Mouse (Mus musculus) thymus, adult 2 months (tissue): ENCODE measurements around the gene Dennd1a. TPM values are rescaled to one million over a fixed set of nuclear protein-coding genes. Genes with fewer than 3 reads are reported as not detected.

Experiments
- DNase-seq: peaks from one replicate; pipeline ENCODE4 v3.0.0; 2021
- H3K27ac ChIP-seq: fragments of 200-500 bp; 2 replicates; pipeline ENCODE4 v1.5.1; 2012; ENCODE audit warnings: low read length, control low read depth; ENCODE audit not compliant: control insufficient read depth, insufficient read depth
- H3K27me3 ChIP-seq: fragments of 200-500 bp; 2 replicates; pipeline ENCODE4 v1.6.1; 2012; ENCODE audit warnings: mild to moderate bottlenecking, low read length, moderate library complexity, mixed read lengths; ENCODE audit not compliant: control insufficient read depth, insufficient read depth
- H3K36me3 ChIP-seq: fragments of 200-500 bp; 2 replicates; pipeline ENCODE4 v1.6.1; 2012; ENCODE audit warnings: mild to moderate bottlenecking, low read length, moderate library complexity; ENCODE audit not compliant: control insufficient read depth, insufficient read depth
- H3K4me1 ChIP-seq: fragments of 200-500 bp; replicated peaks from 2 replicates; pipeline ENCODE4 v1.6.1; 2012; ENCODE audit warnings: low read length; ENCODE audit not compliant: control insufficient read depth, insufficient read depth
- H3K4me3 ChIP-seq: fragments of 200-500 bp; 2 replicates; pipeline ENCODE4 v1.5.1; 2012; ENCODE audit warnings: mild to moderate bottlenecking, low read length, control low read depth, moderate library complexity; ENCODE audit not compliant: control insufficient read depth, insufficient read depth
- CTCF ChIP-seq: fragments of 200-500 bp; IDR thresholded peaks from 2 replicates; pipeline ENCODE4 v1.5.1; 2012; ENCODE audit warnings: mild to moderate bottlenecking, control low read depth, low read length, moderate library complexity, borderline replicate concordance; ENCODE audit not compliant: control insufficient read depth, poor library complexity, insufficient read depth; ENCODE audit errors: extremely low read depth
- POLR2A ChIP-seq: fragments of 200-500 bp; IDR thresholded peaks from 2 replicates; pipeline ENCODE4 v1.6.1; 2012; ENCODE audit warnings: mild to moderate bottlenecking, low read length, control low read depth, moderate library complexity; ENCODE audit not compliant: control insufficient read depth, poor library complexity, insufficient read depth; ENCODE audit errors: extremely low read depth
- WGBS: fragments of 180-500 bp; shearing (Covaris S2); methylation state at CpG from one replicate; pipeline ENCODE4 v1.1.7; 2018; 5-methylcytosine and 5-hydroxymethylcytosine counted together
- polyA plus RNA-seq: library from polyadenylated mRNA; depleted of rRNA; stranded (reverse); fragments of >200 nt; gene quantifications from 2 replicates; pipeline ENCODE4 v1.2.3, GENCODE M21; 2012

Dennd1a gene
- polyA plus RNA-seq, 1 experiment: 35.9 TPM

GRCm38 (mm10) chr2:38085058-38085457 lies 202.1 kb downstream of the Dennd1a start:
- Histone ChIP-seq H3K4me1 (no peaks in the 10 kb centered on the region), H3K4me3 (no peak overlapping the region), H3K27me3 (no peaks in the 10 kb centered on the region), H3K36me3 (no peaks in the 10 kb centered on the region), H3K27ac (no peak overlapping the region)
- no peak for DNase-seq
- TF ChIP-seq POLR2A (no peak), CTCF (no peak)
- 95% methylated on average over 2 of the region's 2 CpGs for WGBS

GRCm38 (mm10) chr2:38083251-38083650 lies 203.9 kb downstream of the Dennd1a start:
- no peak overlapping the region for H3K4me3 ChIP-seq

GRCm38 (mm10) chr2:38074495-38074894 lies 212.7 kb downstream of the Dennd1a start:
- Histone ChIP-seq H3K4me1 (no peaks in the 10 kb centered on the region), H3K27me3 (no peaks in the 10 kb centered on the region), H3K27ac (no peak overlapping the region), H3K36me3 (no peaks in the 10 kb centered on the region), H3K4me3 (no peak overlapping the region)
- 57% methylated on average over 2 of the region's 2 CpGs for WGBS
- DNase-seq: no peak
- no peak for TF ChIP-seq POLR2A
- no peak for TF ChIP-seq CTCF

More at GRCm38 (mm10) chr2:38083251-38083650, 203.9 kb downstream of the Dennd1a start:
- DNase-seq: no peak
- TF ChIP-seq POLR2A (no peak), CTCF (no peak)
- Histone ChIP-seq H3K27me3 (no peaks in the 10 kb centered on the region), H3K27ac (no peak overlapping the region), H3K4me1 (no peaks in the 10 kb centered on the region), H3K36me3 (no peaks in the 10 kb centered on the region)
- 95% methylated on average over 3 of the region's 3 CpGs for WGBS

- 0 out of 2 replicates have a peak, but pooled peaks cover 2% of the 10 kb centered on the region for H3K4me1 ChIP-seq
- H3K27me3 ChIP-seq: no peaks in the 10 kb centered on the region
- no peak overlapping the region for H3K27ac ChIP-seq
- DNase-seq: no peak
- no peak overlapping the region for H3K4me3 ChIP-seq
- H3K36me3 ChIP-seq: no peaks in the 10 kb centered on the region
- TF ChIP-seq POLR2A: no peak
- TF ChIP-seq CTCF: no peak
These were observed 215.1 kb downstream of the Dennd1a start for GRCm38 (mm10) chr2:38072061-38072460.

GRCm38 (mm10) chr2:38068171-38068572 lies 219.0 kb downstream of the Dennd1a start:
- no peak for DNase-seq
- no peak overlapping the region for H3K27ac ChIP-seq
- no peaks in the 10 kb centered on the region for H3K27me3 ChIP-seq
- no peak overlapping the region for H3K4me3 ChIP-seq
- 0 out of 2 replicates have a peak, but pooled peaks cover 2% of the 10 kb centered on the region for H3K4me1 ChIP-seq
- no peaks in the 10 kb centered on the region for H3K36me3 ChIP-seq
- TF ChIP-seq CTCF (no peak), POLR2A (no peak)
- WGBS: 59% methylated on average over 2 of the region's 2 CpGs

- no peaks in the 10 kb centered on the region for H3K27me3 ChIP-seq
- DNase-seq: no peak
- H3K36me3 ChIP-seq: no peaks in the 10 kb centered on the region
- 0 out of 2 replicates have a peak, but pooled peaks cover 2% of the 10 kb centered on the region for H3K4me1 ChIP-seq
- TF ChIP-seq CTCF (no peak), POLR2A (no peak)
- H3K4me3 ChIP-seq: no peak overlapping the region
- WGBS: 84% methylated on average over 1 of the region's 1 CpGs
- H3K27ac ChIP-seq: no peak overlapping the region
These were observed 221.3 kb downstream of the Dennd1a start for GRCm38 (mm10) chr2:38065914-38066313.

GRCm38 (mm10) chr2:38064266-38064665 lies 222.9 kb downstream of the Dennd1a start:
- Histone ChIP-seq H3K4me3 (no peak overlapping the region), H3K36me3 (no peaks in the 10 kb centered on the region), H3K27ac (no peak overlapping the region), H3K27me3 (no peaks in the 10 kb centered on the region), H3K4me1 (0 out of 2 replicates have a peak, but pooled peaks cover 2% of the 10 kb centered on the region)
- DNase-seq: no peak
- no peak for TF ChIP-seq CTCF
- TF ChIP-seq POLR2A: no peak
- 30% methylated on average over 3 of the region's 3 CpGs for WGBS
